ENCODE assay signal across 8 mouse cellular contexts in the genomic region with DNA sequence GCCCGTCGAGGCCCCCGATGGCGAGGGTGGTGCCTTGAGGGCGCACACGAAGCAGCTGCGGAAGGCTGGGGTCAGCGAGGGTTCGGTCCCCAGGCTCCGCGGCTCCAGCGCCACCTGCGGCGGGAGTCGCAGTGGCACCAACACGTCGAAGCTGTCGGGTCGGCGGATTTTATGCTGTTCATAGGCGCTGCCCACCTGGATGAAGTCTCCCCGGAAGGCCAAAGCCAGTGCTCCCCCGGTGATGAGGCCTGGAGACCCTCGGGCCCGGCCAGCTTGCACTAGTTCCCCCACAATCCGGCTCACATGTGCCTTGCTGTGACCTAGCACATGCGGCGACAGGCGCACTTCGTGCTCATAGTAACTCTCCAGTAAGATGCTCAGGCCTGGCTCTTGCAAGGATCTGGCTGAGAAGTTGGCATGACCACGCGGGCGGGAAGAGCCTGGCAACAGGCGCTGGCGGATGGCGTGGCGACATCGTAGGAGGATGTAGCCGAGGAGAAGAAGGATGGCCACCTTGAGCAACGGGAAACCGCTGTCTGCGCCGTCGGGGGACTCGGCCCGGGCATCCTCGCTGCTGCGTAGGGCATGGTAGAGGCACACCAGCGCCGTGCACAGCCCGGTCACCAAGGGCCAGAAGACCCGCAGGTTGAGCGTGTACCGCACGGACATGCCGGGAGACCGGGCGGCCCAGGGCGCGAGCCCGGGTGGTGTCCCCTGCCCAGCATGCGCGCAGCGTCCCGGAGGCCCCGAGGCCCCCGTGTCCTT. TPM values are rescaled to one million over a fixed set of nuclear protein-coding genes. Genes with fewer than 3 reads are reported as not detected.
DNase-seq lines count a peak whose midpoint lies in the region; ATAC-seq and TF ChIP-seq lines count a peak whose summit lies in the region.

No protein-coding gene starts in this region.

- H3K9ac ChIP-seq in forebrain, embryonic 15.5 days (replicated peaks), result peak overlapping the region; percentile 54
- H3K9ac ChIP-seq in hindbrain, embryonic 15.5 days, result peak overlapping the region; percentile 58
- H3K9ac ChIP-seq in lung, embryonic 14.5 days, result peak overlapping the region; percentile 95

- no peak for DNase-seq in layer of hippocampus, adult 2 months (ENCODE audit: low spot score in 2 of 2)
- DNase-seq in layer of hippocampus, postnatal 25 days (ENCODE audit: extremely low spot score in 1 of 2, low spot score in 1 of 2), result no peak
- peak; percentile 75 for DNase-seq in ZHBTc4 (ENCODE audit: low read depth, low spot score)
- DNase-seq in lung, embryonic 14.5 days, result peak; percentile 66

- H3K4me3 ChIP-seq in layer of hippocampus, adult 2 months, result peak overlapping the region; percentile 61
- peak overlapping the region; percentile 51 for H3K4me3 ChIP-seq in forebrain, embryonic 15.5 days
- peak overlapping the region; percentile 50 for H3K4me3 ChIP-seq in hindbrain, embryonic 15.5 days
- peak overlapping the region; percentile 74 for H3K4me3 ChIP-seq in lung, embryonic 14.5 days (ENCODE audit: low read depth, low read length)

- no peaks in the 10 kb centered on the region for H3K9me3 ChIP-seq in forebrain, embryonic 15.5 days
- H3K9me3 ChIP-seq in hindbrain, embryonic 15.5 days, result no peaks in the 10 kb centered on the region
- no peaks in the 10 kb centered on the region for H3K9me3 ChIP-seq in lung, embryonic 14.5 days (ENCODE audit: low read depth, low read length)

- 3% methylated on average over 66 of the region's 67 CpGs for WGBS in forebrain, embryonic 15.5 days
- whole genome bisulfite sequencing in hindbrain, embryonic 15.5 days, result 3% methylated on average over 64 of the region's 67 CpGs
- 3% methylated on average over 67 of the region's 67 CpGs for WGBS in lung, embryonic 14.5 days

- TF ChIP-seq CTCF in layer of hippocampus, adult 2 months (conservative IDR thresholded peaks at IDR 0.05), result peak; percentile 49
- TF ChIP-seq CTCF in lung, embryonic 14.5 days (IDR thresholded peaks at IDR 0.05; ENCODE audit: low read depth), result peak; percentile 37

- H3K4me2 ChIP-seq in forebrain, embryonic 15.5 days (replicated peaks), result peak overlapping the region; percentile 91
- peak overlapping the region; percentile 81 for H3K4me2 ChIP-seq in hindbrain, embryonic 15.5 days
- H3K4me2 ChIP-seq in lung, embryonic 14.5 days, result peak overlapping the region; percentile 91

- peak overlapping the region; percentile 79 for H3K27ac ChIP-seq in layer of hippocampus, adult 2 months
- H3K27ac ChIP-seq in forebrain, embryonic 15.5 days (replicated peaks), result no peak overlapping the region
- no peak overlapping the region; the same call in 1 of the 2 replicates for H3K27ac ChIP-seq in hindbrain, embryonic 15.5 days (replicated peaks)
- peak overlapping the region; percentile 93; the same call in 1 of the 2 replicates for H3K27ac ChIP-seq in lung, embryonic 14.5 days (ENCODE audit: low read depth)

- H3K27me3 ChIP-seq in forebrain, embryonic 15.5 days, result peaks cover 48% of the 10 kb centered on the region
- H3K27me3 ChIP-seq in hindbrain, embryonic 15.5 days, result peaks cover 60% of the 10 kb centered on the region
- peaks cover 10% of the 10 kb centered on the region; the same call in 1 of the 2 replicates for H3K27me3 ChIP-seq in lung, embryonic 14.5 days (ENCODE audit: insufficient read depth, low read length)

- peak; percentile 57 for ATAC-seq in forebrain, embryonic 15.5 days (replicated peaks)
- ATAC-seq in hindbrain, embryonic 15.5 days (ENCODE audit: low FRiP score, low read depth), result 0 out of 2 replicates have a peak, but pooled peaks have one; percentile 39
- ATAC-seq in lung, embryonic 14.5 days (ENCODE audit: insufficient read depth), result peak; percentile 5
- peak; percentile 9; the same call in 1 of the 2 replicates for ATAC-seq in neutrophil, adult 5-6 weeks (ENCODE audit: extremely low read depth, insufficient number of reproducible peaks, low FRiP score, poor library complexity, severe bottlenecking)
- ATAC-seq in frontal cortex, adult (ENCODE audit: low TSS enrichment), result no peak

- no peaks in the 10 kb centered on the region for H3K36me3 ChIP-seq in forebrain, embryonic 15.5 days
- no peaks in the 10 kb centered on the region for H3K36me3 ChIP-seq in hindbrain, embryonic 15.5 days
- H3K36me3 ChIP-seq in lung, embryonic 14.5 days (ENCODE audit: insufficient read depth), result peaks cover 19% of the 10 kb centered on the region

- H3K4me1 ChIP-seq in forebrain, embryonic 15.5 days, result peaks cover 19% of the 10 kb centered on the region
- H3K4me1 ChIP-seq in hindbrain, embryonic 15.5 days (replicated peaks), result peaks cover 13% of the 10 kb centered on the region
- peaks cover 28% of the 10 kb centered on the region for H3K4me1 ChIP-seq in lung, embryonic 14.5 days (ENCODE audit: insufficient read depth)

RNA-seq across cellular contexts. Expression of a gene that starts 0.9 kb away (rescaled TPM):
- 1 to 10 TPM; 3.1 to 3.8 TPM for total RNA-seq in layer of hippocampus, adult 2 months (2021)
- 1 to 10 TPM; 2.9 to 3.2 TPM for total RNA-seq in layer of hippocampus, postnatal 25 days (2021)
- 0.75 and 0.81 TPM in 2 replicates for polyA plus RNA-seq in forebrain, embryonic 15.5 days (2015; fragmentation: Nextera tagmentation; extraction: Ambion mirVana)
- 0.87 and 1.0 TPM in 2 replicates for polyA plus RNA-seq in hindbrain, embryonic 15.5 days (2015; fragmentation: Nextera tagmentation; extraction: Ambion mirVana)
- polyA plus RNA-seq in lung, embryonic 14.5 days (2014; fragmentation: Nextera tagmentation; extraction: Ambion mirVana), result 4.0 and 4.1 TPM in 2 replicates
- total RNA-seq in neutrophil, adult 5-6 weeks (2017), result 24.2 and 25.4 TPM in 2 replicates

RNA-seq across cellular contexts. Expression of a gene that starts 42.3 kb away (rescaled TPM):
- total RNA-seq in layer of hippocampus, adult 2 months (2021), result 10 to 100 TPM; 35.3 to 35.4 TPM
- total RNA-seq in layer of hippocampus, postnatal 25 days (2021), result 10 to 100 TPM; 33.7 to 35.9 TPM
- polyA plus RNA-seq in forebrain, embryonic 15.5 days (2015; fragmentation: Nextera tagmentation; extraction: Ambion mirVana), result 79.1 and 85.4 TPM in 2 replicates
- 100 and 101 TPM in 2 replicates for polyA plus RNA-seq in hindbrain, embryonic 15.5 days (2015; fragmentation: Nextera tagmentation; extraction: Ambion mirVana)
- polyA plus RNA-seq in lung, embryonic 14.5 days (2014; fragmentation: Nextera tagmentation; extraction: Ambion mirVana), result 117 and 132 TPM in 2 replicates
- 6.2 and 7.5 TPM in 2 replicates for total RNA-seq in neutrophil, adult 5-6 weeks (2017)

RNA-seq across cellular contexts. Expression of a gene that starts 42.8 kb away (rescaled TPM):
- total RNA-seq in layer of hippocampus, adult 2 months (2021), result 10 to 100 TPM; 96.0 to 98.3 TPM
- 10 to 100 TPM; 86.1 to 99.6 TPM for total RNA-seq in layer of hippocampus, postnatal 25 days (2021)
- 5.9 and 6.5 TPM in 2 replicates for polyA plus RNA-seq in forebrain, embryonic 15.5 days (2015; fragmentation: Nextera tagmentation; extraction: Ambion mirVana)
- polyA plus RNA-seq in hindbrain, embryonic 15.5 days (2015; fragmentation: Nextera tagmentation; extraction: Ambion mirVana), result 21.3 and 21.9 TPM in 2 replicates
- polyA plus RNA-seq in lung, embryonic 14.5 days (2014; fragmentation: Nextera tagmentation; extraction: Ambion mirVana), result 2.2 and 2.5 TPM in 2 replicates
- total RNA-seq in neutrophil, adult 5-6 weeks (2017), result not detected in 2 replicates

Comparison
In these comparisons a context has a peak if more than half of its experiments do, and no peak if none do; other contexts are left out.
1. DNase-seq: peak in ZHBTc4 (single experiment) and lung, embryonic 14.5 days (single experiment); none in layer of hippocampus, adult 2 months (0 of 2) and layer of hippocampus, postnatal 25 days (0 of 2).
2. H3K27ac ChIP-seq: peak in layer of hippocampus, adult 2 months (single experiment) and lung, embryonic 14.5 days (single experiment); none in forebrain, embryonic 15.5 days (single experiment) and hindbrain, embryonic 15.5 days (single experiment).
3. RNA of a gene that starts 42.8 kb away (total RNA-seq): 86.1 to 99.6 TPM in layer of hippocampus, postnatal 25 days and 96.0 to 98.3 TPM in layer of hippocampus, adult 2 months; not detected in neutrophil, adult 5-6 weeks; every median in the first group is over 10 times any median in the second.
4. Peak in every context shown above with its lines, with median percentiles within 50 percentile points of each other: H3K4me3 ChIP-seq, H3K4me2 ChIP-seq and H3K9ac ChIP-seq.